ENCODE assay signal across 16 mouse cellular contexts in genomic region chr11:44701221-44701810, GRCm38 (mm10).
A peak's percentile ranks its signal among the peaks of the same experiment; 100 is the strongest.
DNase-seq lines count a peak whose midpoint lies in the region; ATAC-seq lines count a peak whose summit lies in the region.
"Had no signal": no experiment of that assay in that cellular context is flagged by ENCODE, and none has a peak within 500 bp of the region (broad histone marks: within the 10 kb centered on the region; RNA-seq: fewer than 3 reads in every experiment).

No protein-coding gene starts in this region.

- no peak for ATAC-seq in hindbrain, embryonic 12.5 days (ENCODE audit: low FRiP score)
- ATAC-seq in hindbrain, embryonic 14.5 days (ENCODE audit: low FRiP score): no peak
- ATAC-seq in midbrain, embryonic 14.5 days (ENCODE audit: low FRiP score, low TSS enrichment): no peak
- no peak for ATAC-seq in frontal cortex, adult (ENCODE audit: low TSS enrichment)
- ATAC-seq: liver, embryonic 12.5 days had no signal

- no peaks in the 10 kb centered on the region for H3K36me3 ChIP-seq in hindbrain, embryonic 12.5 days
- H3K36me3 ChIP-seq in hindbrain, embryonic 14.5 days (replicated peaks; ENCODE audit: control insufficient read depth, insufficient read depth): no peaks in the 10 kb centered on the region
- no peaks in the 10 kb centered on the region for H3K36me3 ChIP-seq in embryonic facial prominence, embryonic 10.5 days (replicated peaks)
- no peaks in the 10 kb centered on the region for H3K36me3 ChIP-seq in midbrain, embryonic 14.5 days (ENCODE audit: control insufficient read depth, insufficient read depth, low read length)
- H3K36me3 ChIP-seq: embryonic facial prominence, embryonic 13.5 days; forebrain, embryonic 12.5 days; liver, embryonic 12.5 days; stomach, embryonic 15.5 days had no signal

- H3K27me3 ChIP-seq in hindbrain, embryonic 12.5 days: no peaks in the 10 kb centered on the region
- H3K27me3 ChIP-seq in hindbrain, embryonic 14.5 days (ENCODE audit: control insufficient read depth, insufficient read depth, low read length): no peaks in the 10 kb centered on the region
- no peaks in the 10 kb centered on the region for H3K27me3 ChIP-seq in embryonic facial prominence, embryonic 10.5 days (replicated peaks; ENCODE audit: low read depth, poor library complexity, severe bottlenecking)
- no peaks in the 10 kb centered on the region for H3K27me3 ChIP-seq in midbrain, embryonic 14.5 days (ENCODE audit: control insufficient read depth, insufficient read depth, low read length)
- H3K27me3 ChIP-seq: CH12.LX; embryonic facial prominence, embryonic 13.5 days; liver, embryonic 12.5 days; stomach, embryonic 15.5 days had no signal

- H3K4me1 ChIP-seq in hindbrain, embryonic 12.5 days: peaks cover 25% of the 10 kb centered on the region
- peaks cover 18% of the 10 kb centered on the region for H3K4me1 ChIP-seq in hindbrain, embryonic 14.5 days (replicated peaks; ENCODE audit: control insufficient read depth, insufficient read depth, low read length)
- peaks cover 45% of the 10 kb centered on the region for H3K4me1 ChIP-seq in embryonic facial prominence, embryonic 10.5 days
- H3K4me1 ChIP-seq in midbrain, embryonic 14.5 days (ENCODE audit: control insufficient read depth, insufficient read depth, low read length): peaks cover 20% of the 10 kb centered on the region
- H3K4me1 ChIP-seq: liver, embryonic 12.5 days had no signal

- WGBS in hindbrain, embryonic 12.5 days: 42% methylated on average over 11 of the region's 11 CpGs
- WGBS in hindbrain, embryonic 14.5 days: 39% methylated on average over 11 of the region's 11 CpGs
- 50% methylated on average over 11 of the region's 11 CpGs for WGBS in embryonic facial prominence, embryonic 10.5 days
- 65% methylated on average over 11 of the region's 11 CpGs for WGBS in midbrain, embryonic 14.5 days

- no peaks in the 10 kb centered on the region for H3K9me3 ChIP-seq in hindbrain, embryonic 12.5 days (replicated peaks)
- H3K9me3 ChIP-seq in hindbrain, embryonic 14.5 days (ENCODE audit: control insufficient read depth, low read length): no peaks in the 10 kb centered on the region
- no peaks in the 10 kb centered on the region for H3K9me3 ChIP-seq in embryonic facial prominence, embryonic 10.5 days
- H3K9me3 ChIP-seq in midbrain, embryonic 14.5 days (ENCODE audit: control insufficient read depth, low read length): no peaks in the 10 kb centered on the region
- H3K9me3 ChIP-seq: embryonic facial prominence, embryonic 13.5 days; forebrain, embryonic 12.5 days; liver, embryonic 12.5 days; stomach, embryonic 15.5 days had no signal

- peak overlapping the region; percentile 60; the same call in 1 of the 2 replicates for H3K27ac ChIP-seq in hindbrain, embryonic 12.5 days
- no peak overlapping the region for H3K27ac ChIP-seq in hindbrain, embryonic 14.5 days
- peak overlapping the region; percentile 62 for H3K27ac ChIP-seq in embryonic facial prominence, embryonic 10.5 days (replicated peaks)
- H3K27ac ChIP-seq in midbrain, embryonic 14.5 days (replicated peaks; ENCODE audit: low read depth, low read length): 0 out of 2 replicates have a peak overlapping the region, but pooled peaks have one; percentile 16
- H3K27ac ChIP-seq: embryonic facial prominence, embryonic 13.5 days; forebrain, embryonic 12.5 days; liver, embryonic 12.5 days had no signal

- no peak overlapping the region for H3K4me3 ChIP-seq in hindbrain, embryonic 12.5 days
- H3K4me3 ChIP-seq in hindbrain, embryonic 14.5 days (replicated peaks; ENCODE audit: low read length): no peak overlapping the region
- H3K4me3 ChIP-seq in embryonic facial prominence, embryonic 10.5 days: no peak overlapping the region
- H3K4me3 ChIP-seq in midbrain, embryonic 14.5 days (replicated peaks; ENCODE audit: low read depth, low read length): no peak overlapping the region
- H3K4me3 ChIP-seq: embryonic facial prominence, embryonic 13.5 days; forebrain, embryonic 12.5 days; liver, embryonic 12.5 days; stomach, embryonic 15.5 days had no signal

- DNase-seq in hindbrain, embryonic 14.5 days (ENCODE audit: low spot score): no peak
- peak; percentile 23 for DNase-seq in R1 (ENCODE audit: low read depth, low spot score)
- DNase-seq in embryonic facial prominence, embryonic 10.5 days (ENCODE audit: low spot score): peak; percentile 12
- DNase-seq in midbrain, embryonic 14.5 days: no peak
- no peak for DNase-seq in gastrocnemius, postnatal 25 days
- DNase-seq: cerebellum, adult 9-11 months; heart, postnatal 4 days; lung, postnatal 10 days; thymus, postnatal 36 days had no signal

- 0 out of 2 replicates have a peak overlapping the region, but pooled peaks have one; percentile 2 for H3K9ac ChIP-seq in hindbrain, embryonic 12.5 days
- no peak overlapping the region for H3K9ac ChIP-seq in hindbrain, embryonic 14.5 days
- no peak overlapping the region for H3K9ac ChIP-seq in midbrain, embryonic 14.5 days (replicated peaks; ENCODE audit: low read length)
- H3K9ac ChIP-seq: embryonic facial prominence, embryonic 13.5 days; forebrain, embryonic 12.5 days; liver, embryonic 12.5 days; stomach, embryonic 15.5 days had no signal

- H3K4me2 ChIP-seq in hindbrain, embryonic 12.5 days (replicated peaks): no peak overlapping the region
- H3K4me2 ChIP-seq in hindbrain, embryonic 14.5 days (replicated peaks): no peak overlapping the region
- no peak overlapping the region for H3K4me2 ChIP-seq in midbrain, embryonic 14.5 days (ENCODE audit: low read length)
- H3K4me2 ChIP-seq: embryonic facial prominence, embryonic 13.5 days; forebrain, embryonic 12.5 days; liver, embryonic 12.5 days; stomach, embryonic 15.5 days had no signal

Comparison
In these comparisons a context has a peak if more than half of its experiments do, and no peak if none do; other contexts are left out.
1. DNase-seq: peak in R1 (single experiment) and embryonic facial prominence, embryonic 10.5 days (single experiment); none in hindbrain, embryonic 14.5 days (single experiment), midbrain, embryonic 14.5 days (single experiment) and gastrocnemius, postnatal 25 days (single experiment).